Mouse (Mus musculus) thymus, adult 18-20 months (tissue): ENCODE data around the gene Cib1.
A peak's percentile ranks its signal among the peaks of the same experiment; 100 is the strongest.

Experiments
- DNase-seq, 2 experiments: peaks; one replicate each; pipeline ENCODE4 v3.0.0; 2022; ENCODE audit warnings: mixed read lengths in 2 of 2

Cib1 gene

DNA sequence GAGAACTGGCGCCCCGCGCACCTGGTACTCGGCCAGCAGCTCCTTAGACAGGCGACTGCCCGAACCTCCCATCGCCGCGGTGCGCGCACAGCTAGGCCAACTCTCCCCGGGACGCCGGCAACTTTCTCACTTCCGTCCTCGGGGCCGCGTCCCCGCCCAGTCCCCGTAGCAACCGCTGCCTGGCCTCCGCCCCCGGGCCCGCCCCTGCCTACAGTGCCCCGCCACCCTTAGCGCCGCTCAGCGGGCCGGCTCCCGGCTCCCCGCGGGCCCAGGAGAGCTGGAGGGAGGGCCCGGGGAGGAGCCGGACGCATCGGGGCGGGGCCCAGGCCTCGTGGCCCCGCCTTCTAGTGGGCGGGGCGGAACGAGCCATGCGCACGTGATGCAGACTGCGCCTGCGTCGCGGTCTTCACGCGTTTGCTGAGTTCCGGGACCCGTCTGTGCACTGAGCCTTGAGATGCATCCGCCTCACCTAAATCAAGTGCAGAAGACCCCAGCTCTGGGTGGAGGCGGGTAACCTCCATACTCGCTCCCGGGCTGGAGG is at the start of gene Cib1, which contains the start of gene Gdpgp1:
Gene Cib1, minus strand, starts transcription at position 325 of the 541 bp plus-strand sequence.
Gene Gdpgp1, plus strand, starts transcription at position 377 of the 541 bp plus-strand sequence.
- peak; percentile 96 to 97 for DNase-seq

DNA sequence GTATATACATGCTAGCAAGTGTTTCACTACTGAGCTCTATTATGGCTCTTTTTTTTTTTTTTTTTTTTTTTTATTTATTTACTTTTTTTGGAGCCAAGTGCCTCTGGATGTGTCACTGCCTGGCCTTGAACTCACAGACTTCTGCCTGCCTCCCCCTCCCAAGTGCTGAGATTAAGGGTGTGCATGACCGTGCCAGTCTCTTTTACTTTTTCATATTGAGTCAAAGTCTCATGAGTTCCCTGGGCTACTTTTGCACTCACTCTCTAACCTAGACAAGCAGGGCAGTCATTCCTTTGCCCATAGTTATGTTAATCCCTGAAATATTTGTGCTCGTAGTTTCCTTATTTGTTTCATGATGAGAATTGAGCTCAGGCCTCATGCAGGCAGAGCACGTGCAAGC is 49.0 kb upstream of the Cib1 start:
- DNase-seq: no peak

DNA sequence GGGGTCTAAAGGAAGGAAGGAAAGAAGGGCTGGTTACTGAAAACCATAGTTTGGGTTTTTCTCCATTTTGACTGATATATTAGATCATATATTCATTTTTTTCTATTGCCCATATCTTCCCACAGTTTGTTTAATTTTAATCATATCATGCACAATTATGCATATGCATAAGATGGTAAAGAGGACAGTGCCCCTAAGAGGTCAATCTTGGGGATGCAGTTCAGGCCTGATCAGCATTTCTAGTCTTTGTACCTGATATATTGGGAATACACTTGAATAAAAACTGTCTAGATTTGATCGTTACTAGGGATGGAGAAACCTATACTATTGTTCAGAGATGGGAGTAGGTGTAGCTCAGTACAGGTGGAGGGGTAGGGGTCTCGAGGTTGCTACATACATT is 48.4 kb upstream of the Cib1 start:
- DNase-seq: no peak

DNA sequence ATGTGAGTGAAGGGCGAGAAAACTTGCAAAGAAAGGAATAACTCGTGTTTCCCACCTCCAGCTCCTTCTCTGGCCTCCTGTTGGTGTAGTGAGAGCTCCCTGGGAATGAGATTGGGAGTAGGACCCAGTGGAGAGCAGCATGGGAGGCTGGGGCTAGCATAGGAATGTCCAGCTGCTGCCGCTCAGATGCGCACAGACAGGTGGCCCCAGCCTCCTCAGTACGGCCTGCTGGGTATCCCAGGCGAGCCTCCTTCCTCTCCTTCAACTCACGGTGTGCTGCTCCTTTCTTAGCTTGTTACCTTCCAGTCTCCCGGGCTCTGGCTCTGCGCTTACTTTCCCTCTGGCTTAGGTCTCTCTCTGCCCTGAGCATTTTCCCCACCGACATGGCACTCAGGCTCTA is 47.4 kb upstream of the Cib1 start:
- DNase-seq: no peak

DNA sequence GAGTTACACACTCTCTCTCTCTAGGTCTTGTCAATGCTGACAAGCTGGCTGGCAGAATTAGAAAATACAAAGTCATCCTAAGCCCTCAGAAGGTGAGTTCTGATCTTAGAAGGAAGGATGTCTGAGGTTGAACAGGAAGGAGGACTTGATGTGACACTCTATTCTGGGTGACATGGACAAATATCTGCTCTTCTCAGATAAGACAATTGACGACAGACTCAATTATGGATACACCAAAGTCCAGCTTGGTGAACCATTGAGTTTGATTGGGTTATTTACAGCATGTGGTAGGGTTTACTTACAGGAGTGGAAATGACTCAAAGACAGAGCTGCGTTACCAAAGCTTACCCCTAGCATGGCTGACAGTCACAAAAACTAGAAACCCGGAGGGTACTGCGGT is 43.8 kb upstream of the Cib1 start:
- no peak for DNase-seq

DNA sequence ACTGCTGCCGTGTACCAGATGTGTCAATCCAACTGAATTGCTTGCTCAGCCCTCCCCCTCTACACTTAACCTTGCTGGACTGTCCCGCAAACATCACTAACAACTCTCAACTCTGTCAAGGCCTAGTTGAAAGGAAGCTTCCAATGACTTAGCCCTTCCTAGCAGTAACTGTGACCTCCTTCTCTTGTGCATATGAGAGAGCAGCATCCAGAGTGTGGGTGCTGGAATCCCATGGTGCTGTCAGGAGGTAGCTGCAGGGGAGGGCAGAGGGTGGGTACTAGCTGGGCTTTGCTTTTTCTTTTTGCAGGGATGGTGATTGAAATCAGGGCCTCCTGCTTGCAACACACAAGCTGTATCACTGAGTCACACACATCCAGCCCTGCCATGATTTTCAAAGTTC is 40.8 kb upstream of the Cib1 start:
- no peak for DNase-seq

DNA sequence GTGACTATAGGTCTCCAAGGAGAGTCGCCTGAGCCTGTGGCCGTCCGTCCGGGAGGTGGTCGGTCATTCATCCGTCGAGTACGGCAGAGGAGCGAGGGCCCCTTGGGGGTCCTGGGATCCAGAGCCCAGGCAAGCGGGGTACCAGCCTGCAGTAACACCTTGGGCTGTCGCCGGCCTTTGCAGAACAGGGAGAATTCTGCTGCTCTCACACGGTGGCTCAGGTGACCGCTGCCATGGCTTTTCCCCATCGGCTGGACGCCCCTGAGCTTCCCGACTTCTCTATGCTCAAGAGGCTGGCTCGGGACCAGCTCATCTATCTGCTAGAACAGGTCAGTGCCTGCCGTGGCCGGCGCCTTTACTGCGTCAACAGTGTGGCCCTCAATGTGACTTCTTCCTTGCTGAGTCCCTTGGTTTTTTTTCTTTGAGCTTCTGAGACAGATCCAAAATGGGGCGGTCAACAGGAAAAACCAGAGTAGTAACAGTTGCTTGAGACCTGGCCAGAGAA is 37.2 kb upstream of the Cib1 start:
- no peak for DNase-seq

DNA sequence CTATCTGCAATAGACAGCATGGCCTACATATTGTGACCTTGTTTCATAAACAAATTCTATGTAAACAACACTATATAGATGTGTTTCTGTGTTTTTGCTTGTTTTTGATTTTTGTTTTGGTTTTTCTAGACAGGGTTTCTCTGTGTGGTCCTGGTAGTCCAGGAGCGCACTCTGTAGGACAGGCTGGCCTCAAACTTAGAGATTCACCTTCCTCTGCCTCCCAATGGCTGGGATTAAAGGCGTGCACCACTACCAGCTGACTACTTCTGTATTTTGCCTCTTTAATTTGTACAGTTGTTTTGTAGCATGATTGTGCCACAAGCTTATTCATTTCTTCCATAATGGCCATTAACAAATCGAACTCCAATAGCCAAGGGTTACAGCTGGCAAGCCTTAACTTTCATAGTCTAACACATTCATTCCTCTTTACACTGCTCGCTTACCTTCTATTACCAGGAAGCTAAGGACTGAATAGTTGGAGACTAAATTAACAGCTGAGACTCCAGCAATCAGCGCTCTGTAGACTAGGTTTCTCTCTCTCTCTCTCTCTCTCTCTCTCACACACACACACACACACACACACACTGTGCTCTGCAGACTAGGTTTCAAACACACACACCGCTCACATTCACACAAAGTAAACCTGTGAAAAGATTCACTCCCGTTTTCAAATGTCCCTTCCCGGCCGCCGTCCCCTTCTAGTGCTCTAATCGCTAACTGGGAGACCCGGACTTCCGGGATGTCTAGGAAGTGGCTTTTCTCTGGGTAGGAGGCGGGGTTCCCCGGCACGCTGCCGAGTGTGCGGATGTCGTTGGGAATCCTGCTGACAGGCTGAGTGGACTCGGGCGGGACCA is 36.5 kb upstream of the Cib1 start, which contains the start of gene Vps33b:
Gene Vps33b, plus strand, starts transcription at position 753 of the 854 bp plus-strand sequence.
- peak; percentile 88 to 95 for DNase-seq

DNA sequence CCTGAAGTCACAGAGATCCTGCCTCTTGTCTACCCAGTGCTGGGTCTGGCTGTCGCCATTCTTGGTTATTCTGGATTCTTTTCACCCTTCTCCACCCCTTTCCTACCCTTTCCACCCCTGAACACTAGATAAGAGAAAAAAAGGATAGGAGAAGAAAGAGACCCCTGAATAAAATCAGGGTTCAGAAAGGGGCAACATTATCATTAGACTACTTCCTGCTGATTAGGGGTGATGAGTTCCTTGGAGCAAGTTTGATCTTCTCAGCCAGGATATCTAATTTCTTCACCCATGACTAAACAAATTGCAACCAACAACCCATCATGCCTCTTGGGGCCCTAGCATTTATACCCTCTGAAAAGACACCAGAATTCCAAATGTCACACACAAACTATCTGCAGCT is 35.2 kb upstream of the Cib1 start:
- DNase-seq: no peak

DNA sequence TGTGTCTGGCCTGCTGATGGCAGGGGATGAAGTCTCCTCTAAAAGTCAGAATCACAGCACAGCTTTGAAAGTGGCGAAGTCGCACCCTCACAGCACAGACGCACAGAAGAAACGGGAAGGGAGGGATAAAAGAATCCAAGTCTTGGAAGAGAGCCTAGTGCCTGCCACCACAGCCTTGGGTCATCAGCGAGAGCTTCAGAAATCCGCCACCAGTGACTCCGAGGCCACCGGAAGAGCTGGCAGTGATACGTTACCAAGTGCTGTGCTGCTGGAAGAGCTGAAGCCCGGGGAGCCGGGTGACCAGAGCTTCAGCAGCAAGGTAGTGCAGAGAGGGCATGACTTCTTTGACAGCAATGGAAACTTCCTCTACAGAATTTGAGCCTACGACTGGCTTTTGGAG is 32.0 kb upstream of the Cib1 start:
- DNase-seq: no peak

DNA sequence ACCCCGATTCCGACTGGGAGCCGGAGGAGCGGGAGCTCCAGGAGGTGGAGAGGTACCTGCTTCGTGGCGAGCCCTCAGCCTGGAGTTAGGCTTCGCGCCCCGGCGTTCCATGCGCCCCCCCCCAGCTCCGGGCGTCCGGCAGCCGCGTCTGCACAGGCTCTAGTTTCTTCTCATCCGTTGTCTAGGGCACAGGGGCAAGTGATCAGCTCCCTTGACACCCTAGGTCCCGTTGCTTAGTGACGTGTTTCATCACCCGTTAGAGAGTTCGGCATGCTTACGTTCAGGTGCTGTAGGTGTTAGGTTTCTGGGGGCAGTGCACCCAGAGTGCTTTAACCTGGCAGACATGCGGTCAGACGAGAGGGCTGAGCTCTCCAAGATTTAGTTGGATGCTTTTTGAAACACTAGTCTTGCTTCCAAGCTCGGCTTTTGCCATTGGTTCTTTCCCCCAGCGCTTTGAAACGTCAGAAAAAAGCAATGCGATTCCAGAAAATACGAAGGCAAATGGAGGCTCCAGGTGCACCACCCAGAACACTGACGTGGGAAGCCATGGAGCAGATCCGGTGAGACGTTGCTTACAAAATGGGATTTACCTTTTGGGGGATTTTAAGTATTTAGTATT is 28.9 kb upstream of the Cib1 start:
- no peak for DNase-seq

DNA sequence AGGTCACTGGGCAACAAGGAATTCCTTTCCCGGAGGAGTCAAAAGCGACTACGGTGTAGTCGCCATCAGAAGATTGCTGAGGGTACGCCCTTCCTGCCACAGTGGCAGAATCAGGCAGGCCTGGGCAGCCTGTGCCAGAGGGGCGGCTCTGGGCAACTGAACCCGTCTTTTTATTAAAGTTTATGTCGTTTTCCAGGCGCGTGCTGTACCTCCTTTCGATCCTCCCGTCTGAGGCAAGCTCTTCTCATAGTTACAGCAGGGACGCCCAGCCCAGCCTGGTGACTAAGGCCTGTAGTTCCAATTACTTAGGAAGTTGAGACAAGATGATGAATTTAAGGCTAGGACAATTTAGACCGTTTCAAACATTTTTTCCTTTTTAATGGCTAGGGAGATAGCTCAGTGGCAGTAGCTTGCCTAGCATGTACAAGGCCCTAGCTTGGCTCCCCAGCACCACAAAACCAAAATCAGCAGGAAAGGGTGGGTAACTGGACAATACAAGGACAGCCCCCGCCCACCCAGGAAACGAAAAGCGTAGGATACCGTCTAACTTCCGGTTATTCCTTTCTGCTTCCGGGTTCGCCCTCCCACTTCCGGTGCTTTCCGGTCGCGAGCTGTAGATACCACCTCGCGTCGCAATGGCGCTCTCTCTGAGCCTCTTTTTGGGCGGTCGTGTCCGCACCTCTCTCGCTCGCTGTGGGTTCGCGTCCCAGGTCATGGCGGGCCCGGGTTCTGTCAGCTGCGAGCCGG is 28.2 kb upstream of the Cib1 start, which contains the start of gene Ngrn:
Gene Ngrn, plus strand, starts transcription at position 591 of the 747 bp plus-strand sequence.
- peak; percentile 59 to 78 for DNase-seq

DNA sequence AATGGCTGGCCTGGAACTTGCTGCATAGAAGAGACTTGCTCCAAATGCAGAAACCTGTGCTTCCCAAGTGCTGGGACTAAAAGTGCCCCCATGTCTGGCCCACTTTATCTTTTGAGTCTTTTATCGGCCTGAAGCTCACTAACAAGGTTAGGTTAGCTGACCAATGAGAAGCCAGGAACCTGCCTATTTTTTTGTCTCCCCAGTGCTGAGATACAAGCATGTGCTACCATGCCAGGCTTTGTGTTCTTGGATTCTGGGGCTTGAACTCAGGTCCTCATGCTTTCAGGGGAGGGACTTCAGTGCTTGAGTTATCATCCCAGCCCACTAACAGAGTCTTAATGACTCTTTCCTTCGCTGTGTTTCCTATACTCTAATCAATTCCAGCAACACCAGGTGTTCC is 25.1 kb upstream of the Cib1 start:
- DNase-seq: no peak

DNA sequence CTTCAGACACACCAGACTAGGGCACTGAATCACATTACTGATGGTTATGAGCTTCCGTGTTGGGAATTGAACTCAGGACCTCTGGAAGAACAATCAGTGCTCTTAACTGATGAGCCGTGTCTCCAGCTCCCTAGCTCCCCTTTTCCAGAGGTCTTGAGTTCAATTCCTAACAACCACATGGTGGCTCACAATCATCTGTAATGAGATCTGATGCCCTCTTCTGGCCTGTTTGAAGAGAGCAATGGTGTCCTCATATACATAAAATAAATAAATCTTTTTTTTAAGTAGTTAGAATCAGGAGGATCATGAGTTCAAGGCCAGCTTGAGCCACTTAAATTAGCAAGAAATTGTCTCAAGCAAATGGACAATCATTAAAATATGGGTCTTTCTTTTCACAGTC is 23.4 kb upstream of the Cib1 start:
- no peak for DNase-seq

DNA sequence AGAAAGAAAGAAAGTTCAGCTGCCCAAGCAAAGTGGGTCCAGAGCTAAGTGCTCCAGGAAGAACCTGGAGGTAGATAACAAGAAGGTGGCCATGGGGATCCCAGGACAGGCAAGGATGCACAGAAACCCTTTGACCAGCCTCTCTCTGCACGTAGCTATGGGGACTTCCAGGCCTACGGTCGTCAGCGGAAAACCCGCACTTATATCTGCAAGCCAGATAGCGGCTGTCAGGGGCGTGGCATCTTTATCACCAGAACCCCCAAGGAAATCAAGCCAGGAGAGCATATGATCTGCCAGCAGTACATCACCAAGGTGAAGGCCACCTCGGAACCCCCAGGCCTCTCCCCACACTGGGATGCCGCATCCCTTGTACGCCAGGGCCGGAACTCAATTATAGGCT is 20.3 kb upstream of the Cib1 start:
- DNase-seq: no peak

DNA sequence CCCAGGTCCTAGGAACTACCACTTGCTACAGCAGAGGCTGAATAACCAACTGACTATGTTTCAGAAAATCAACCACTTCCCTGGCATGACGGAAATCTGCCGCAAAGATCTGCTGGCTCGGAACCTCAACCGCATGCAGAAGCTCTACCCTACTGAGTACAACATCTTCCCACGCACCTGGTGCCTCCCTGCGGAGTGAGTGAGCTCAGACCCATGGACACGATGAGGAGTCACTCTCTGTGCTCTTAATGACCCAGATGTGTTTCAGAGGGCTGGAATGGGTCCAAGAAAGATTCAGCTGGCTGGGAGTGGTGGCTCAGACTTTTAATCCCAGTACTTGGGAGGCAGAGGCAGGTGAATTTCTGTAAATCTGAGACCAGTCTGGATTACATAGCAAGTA is 19.8 kb upstream of the Cib1 start:
- no peak for DNase-seq

DNA sequence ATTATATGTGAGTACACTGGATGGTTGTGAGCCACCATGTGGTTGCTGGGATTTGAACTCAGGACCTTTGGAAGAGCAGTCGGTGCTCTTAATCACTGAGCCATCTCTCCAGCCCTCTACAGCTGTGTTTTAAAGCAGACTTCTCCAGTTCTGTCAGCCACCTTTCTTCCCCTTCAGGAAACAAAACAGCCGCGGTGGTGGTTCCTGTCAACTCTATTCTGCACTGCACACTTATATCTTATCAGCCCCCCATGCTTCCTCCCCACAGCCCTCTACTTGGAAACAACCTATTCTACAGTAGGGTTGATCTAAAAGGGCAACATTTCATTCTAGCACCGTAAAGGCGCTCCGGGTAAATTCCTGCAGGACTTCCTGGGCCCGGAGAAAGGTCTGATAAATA is 14.2 kb upstream of the Cib1 start:
- no peak for DNase-seq

DNA sequence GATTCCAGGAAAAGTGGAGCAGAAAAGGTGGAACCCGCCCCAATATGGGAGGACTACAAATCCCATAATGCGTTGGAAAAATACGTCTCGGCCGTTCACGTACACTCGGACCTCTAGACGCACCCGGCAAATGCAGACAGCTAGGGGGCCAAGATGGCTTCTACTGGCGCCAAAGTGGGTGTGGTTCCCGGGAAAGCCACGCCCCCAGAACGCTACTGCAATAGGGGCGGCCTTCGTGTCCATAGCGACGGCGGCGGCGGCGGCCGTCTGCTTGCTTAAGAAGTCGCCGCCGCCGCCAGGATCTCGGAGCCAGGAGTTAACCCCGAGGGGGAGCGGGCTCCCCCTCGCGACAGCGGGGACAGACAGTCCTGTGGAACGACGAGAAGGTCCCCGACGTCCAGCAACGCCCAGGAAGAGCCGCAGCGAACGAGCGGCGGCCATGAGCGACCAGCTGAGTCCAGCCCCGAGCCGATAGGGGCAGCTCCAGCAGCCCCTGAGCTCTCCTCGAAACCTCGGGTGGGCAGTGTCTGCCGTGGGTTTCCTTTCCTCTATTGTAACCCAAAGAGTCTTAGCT is 13.6 kb upstream of the Cib1 start, which contains the start of gene Ttll13:
Gene Ttll13, plus strand, starts transcription at position 229 of the 574 bp plus-strand sequence.
- peak; percentile 94 to 95 for DNase-seq

DNA sequence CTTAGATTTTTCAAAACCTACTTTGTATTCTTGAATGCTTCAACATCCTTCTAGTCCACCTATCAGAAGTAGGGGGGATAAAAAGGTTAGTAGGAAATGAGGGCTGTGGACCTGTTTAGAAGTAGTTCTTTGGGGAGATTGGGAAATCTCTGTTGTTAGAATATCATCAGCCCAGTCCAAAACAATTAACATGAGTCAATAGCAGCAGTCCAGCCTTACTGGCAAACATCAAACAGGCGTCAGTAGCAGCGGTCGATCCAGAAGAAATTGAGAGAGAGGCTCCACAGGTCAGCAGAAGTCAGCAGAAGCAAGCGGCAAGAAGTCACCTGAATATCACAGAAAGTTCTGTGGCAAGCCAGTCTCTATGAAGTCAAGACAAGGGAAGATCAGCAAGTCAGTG is 12.2 kb upstream of the Cib1 start:
- no peak for DNase-seq

DNA sequence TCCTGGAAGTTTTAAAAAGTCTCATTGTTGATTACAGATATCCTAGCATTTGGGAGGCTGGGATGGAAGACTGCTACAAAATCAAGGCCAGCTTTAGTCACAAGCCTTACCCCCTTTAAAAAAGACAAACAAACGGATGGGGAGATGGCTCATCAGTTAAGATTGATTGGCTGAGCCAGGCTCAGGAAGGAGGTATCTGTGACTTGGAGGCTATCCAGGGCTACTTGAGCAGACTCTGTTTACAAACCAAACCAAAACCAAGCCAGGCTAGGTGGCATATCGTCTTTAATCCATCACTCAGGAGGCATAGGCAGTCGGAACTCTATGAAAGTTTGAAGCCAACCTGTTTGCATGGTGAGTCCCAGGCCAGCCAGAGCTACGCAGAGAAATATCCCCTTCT is 9.0 kb upstream of the Cib1 start:
- no peak for DNase-seq

DNA sequence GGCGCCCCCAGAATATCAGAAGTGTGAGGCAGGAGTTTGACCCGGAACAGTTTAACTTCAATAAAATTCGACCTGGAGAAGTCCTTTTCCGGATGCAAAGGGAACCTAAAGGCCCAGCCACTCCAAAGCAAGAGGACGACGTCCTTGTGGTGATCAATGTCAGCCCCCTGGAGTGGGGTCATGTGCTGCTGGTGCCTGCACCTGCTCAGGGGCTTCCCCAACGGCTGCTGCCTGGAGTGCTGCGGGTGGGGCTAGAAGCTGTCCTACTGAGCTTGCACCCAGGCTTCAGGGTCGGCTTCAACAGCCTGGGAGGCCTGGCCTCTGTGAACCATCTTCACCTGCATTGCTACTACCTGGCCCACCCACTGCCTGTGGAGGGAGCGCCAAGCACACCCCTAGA is 5.9 kb upstream of the Cib1 start:
- DNase-seq: no peak

DNA sequence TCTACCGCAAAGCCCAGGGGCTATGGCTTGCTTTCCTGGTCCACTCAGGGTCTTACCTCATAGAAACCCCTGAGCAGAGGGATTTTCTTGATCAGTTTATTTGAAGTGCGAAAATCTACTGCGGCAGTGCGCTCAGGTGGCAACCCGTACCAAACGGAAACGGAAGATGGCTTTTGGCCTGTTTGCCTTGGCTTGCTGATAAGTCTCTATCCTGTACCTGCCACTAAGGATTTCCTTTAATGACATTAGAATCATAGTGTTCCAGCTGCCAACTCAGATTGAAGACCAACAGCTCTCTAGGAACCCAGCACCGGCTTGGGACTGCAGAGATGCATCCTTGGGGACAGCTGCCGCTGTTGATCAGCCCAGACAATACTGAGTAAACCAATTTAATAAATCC is 1.2 kb upstream of the Cib1 start:
- DNase-seq: no peak
